Mouse (Mus musculus) heart, adult 2 months (tissue): Measurements from ENCODE around the gene Alpk1. TPM values are rescaled to one million over a fixed set of nuclear protein-coding genes. Genes with fewer than 3 reads are reported as not detected.

Experiments
- DNase-seq, 2 experiments: peaks; one replicate each; pipeline ENCODE4 v3.0.0; 2021
- H3K27ac ChIP-seq: fragments of 200-600 bp; 2 replicates; pipeline ENCODE4 v1.8.1; 2022
- H3K27me3 ChIP-seq: fragments of 200-500 bp; 2 replicates; pipeline ENCODE4 v1.6.1; 2012; ENCODE audit warnings: mild to moderate bottlenecking, low read length, inconsistent platforms, mixed read lengths; ENCODE audit not compliant: control insufficient read depth, insufficient read depth
- H3K36me3 ChIP-seq: fragments of 200-500 bp; 2 replicates; pipeline ENCODE4 v1.6.1; 2012; ENCODE audit warnings: low read length, inconsistent platforms; ENCODE audit not compliant: control insufficient read depth, insufficient read depth
- H3K4me1 ChIP-seq: fragments of 200-500 bp; 2 replicates; pipeline ENCODE4 v1.6.1; 2011; ENCODE audit warnings: low read length; ENCODE audit not compliant: control insufficient read depth, insufficient read depth
- H3K4me3 ChIP-seq: fragments of 200-600 bp; 2 replicates; pipeline ENCODE4 v1.8.1; 2022
- H3K79me2 ChIP-seq: fragments of 200-500 bp; replicated peaks from 2 replicates; pipeline ENCODE4 v1.6.1; 2012; ENCODE audit warnings: mild to moderate bottlenecking, inconsistent platforms, low read length, moderate library complexity, mixed read lengths; ENCODE audit not compliant: control insufficient read depth, insufficient read depth
- H3K9ac ChIP-seq: fragments of 200-500 bp; 2 replicates; pipeline ENCODE4 v1.6.1; 2012; ENCODE audit warnings: low read depth, mild to moderate bottlenecking, control low read depth, inconsistent platforms, low read length, mixed read lengths
- CTCF ChIP-seq: fragments of 200-600 bp; IDR thresholded peaks from 2 replicates; pipeline ENCODE4 v1.8.1; 2022; ENCODE audit warnings: antibody characterized with exemption, mild to moderate bottlenecking, moderate library complexity
- EP300 ChIP-seq: fragments of 200-500 bp; IDR thresholded peaks from 2 replicates; pipeline ENCODE4 v1.6.1; 2011; ENCODE audit warnings: low read depth, low read length, control low read depth; ENCODE audit not compliant: insufficient read depth
- POLR2A ChIP-seq: fragments of 200-500 bp; IDR thresholded peaks from 2 replicates; pipeline ENCODE4 v1.6.1; 2011; ENCODE audit warnings: mild to moderate bottlenecking, low read depth, low read length, control low read depth; ENCODE audit not compliant: insufficient read depth
- WGBS: fragments of 180-500 bp; shearing (Covaris S2); methylation state at CpG from one replicate; pipeline ENCODE4 v1.1.7; 2018; 5-methylcytosine and 5-hydroxymethylcytosine counted together
- intact Hi-C: fragments of 180-260 bp; cut with DNase I; formaldehyde crosslinking; loops from one replicate; pipeline ENCODE4 v1.15.1; 2025
- polyA plus RNA-seq: library from polyadenylated mRNA; depleted of rRNA; stranded (reverse); fragments of >200 nt; gene quantifications from 2 replicates; pipeline ENCODE4 v1.2.3, GENCODE M21; 2012
- total RNA-seq, 2 experiments: library from RNA; stranded (reverse); gene quantifications; 2 replicates each; pipeline ENCODE4 v1.2.3; 2021

Gene Alpk1
- total and polyA plus RNA-seq, 3 experiments, result 1.4 to 3.0 (median 2.4) TPM

DNA sequence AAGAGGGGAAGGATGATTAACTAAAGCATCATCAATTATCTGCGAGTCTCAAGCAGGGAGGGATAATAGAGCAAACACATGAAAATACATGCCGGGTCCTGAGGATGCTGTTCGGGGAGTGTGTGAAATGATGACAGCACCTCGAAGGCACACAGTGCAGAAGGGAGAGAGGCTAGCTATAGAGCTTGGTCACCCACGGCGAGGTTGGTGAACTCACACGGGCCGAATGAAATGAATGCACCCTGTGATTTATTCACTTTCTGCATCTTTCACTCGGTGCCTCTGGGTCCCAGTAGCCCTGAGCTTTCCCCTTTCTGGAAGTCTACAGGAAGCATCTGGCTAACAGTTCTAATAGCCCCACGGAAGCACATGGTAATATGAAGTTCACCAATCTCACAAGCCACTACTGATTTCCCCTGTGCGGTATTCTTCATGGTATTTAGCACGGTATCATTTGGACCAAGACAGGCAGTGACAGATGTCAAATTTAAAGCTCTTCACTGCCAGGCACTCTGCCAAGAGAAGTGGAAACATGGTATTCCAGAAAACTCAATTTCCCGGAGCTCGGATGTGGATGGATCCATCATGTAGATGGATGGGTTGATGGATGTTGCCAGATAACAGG is 50.7 kb downstream of the Alpk1 start:
- Histone ChIP-seq H3K36me3 (no peaks in the 10 kb centered on the region), H3K27me3 (no peaks in the 10 kb centered on the region), H3K4me3 (no peak overlapping the region), H3K9ac (no peak overlapping the region), H3K4me1 (no peaks in the 10 kb centered on the region), H3K79me2 (no peaks in the 10 kb centered on the region), H3K27ac (no peak overlapping the region)
- 84% methylated on average over 14 of the region's 14 CpGs for WGBS
- TF ChIP-seq CTCF (no peak), EP300 (no peak), POLR2A (no peak)
- intact Hi-C loops, result no loop called here
- no peak for DNase-seq

DNA sequence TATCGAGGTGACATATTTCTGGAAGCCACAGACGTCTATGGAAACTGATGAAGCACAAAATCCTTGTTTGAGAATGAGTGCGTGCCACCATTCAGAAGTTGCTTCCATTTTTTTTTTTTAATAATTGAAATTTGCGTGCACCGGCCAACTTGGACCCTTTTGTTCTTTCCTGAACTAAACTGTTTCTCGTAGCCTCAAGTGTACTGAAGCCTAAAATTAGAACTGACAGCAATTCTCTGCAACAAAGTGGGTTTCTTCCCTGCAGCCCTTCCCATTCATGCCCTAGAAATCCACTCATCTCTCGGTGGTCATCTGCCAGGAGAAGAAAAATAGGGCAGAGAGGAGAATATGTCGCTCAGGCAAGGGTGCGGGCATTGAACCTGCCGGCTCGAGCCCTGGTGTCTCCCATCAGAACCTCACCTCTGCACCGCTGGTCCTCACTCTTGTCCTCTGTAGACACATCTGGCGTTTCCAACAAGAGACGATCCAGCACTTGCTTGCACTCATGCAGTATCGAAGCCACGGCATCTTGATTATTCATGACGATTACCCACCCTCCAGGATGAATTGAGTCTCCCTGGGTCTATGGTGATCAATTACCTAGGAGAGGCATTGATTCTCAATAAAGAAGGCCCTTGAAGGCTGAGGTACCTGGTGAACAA is 51.3 kb downstream of the Alpk1 start:
- Histone ChIP-seq H3K79me2 (no peaks in the 10 kb centered on the region), H3K4me3 (no peak overlapping the region), H3K27me3 (no peaks in the 10 kb centered on the region), H3K4me1 (no peaks in the 10 kb centered on the region), H3K9ac (no peak overlapping the region), H3K36me3 (no peaks in the 10 kb centered on the region), H3K27ac (no peak overlapping the region)
- intact Hi-C loops, result no loop called here
- WGBS, result 94% methylated on average over 17 of the region's 17 CpGs
- DNase-seq, result no peak
- TF ChIP-seq POLR2A, result no peak
- TF ChIP-seq CTCF, result no peak
- TF ChIP-seq EP300, result no peak

- TF ChIP-seq EP300 (no peak), POLR2A (no peak), CTCF (no peak)
- no peaks in the 10 kb centered on the region for H3K27me3 ChIP-seq
- H3K27ac ChIP-seq, result no peak overlapping the region
- no peaks in the 10 kb centered on the region for H3K4me1 ChIP-seq
- no peak overlapping the region for H3K9ac ChIP-seq
- intact Hi-C loops, result no loop called here
- no peak for DNase-seq
- 78% methylated on average over 9 of the region's 9 CpGs for WGBS
- no peaks in the 10 kb centered on the region for H3K36me3 ChIP-seq
- H3K79me2 ChIP-seq, result no peaks in the 10 kb centered on the region
- H3K4me3 ChIP-seq, result no peak overlapping the region
Observed at GRCm38 (mm10) chr3:127728046-127728445, 52.3 kb downstream of the Alpk1 start.

- intact Hi-C loops, result no loop called here
- H3K4me1 ChIP-seq, result no peaks in the 10 kb centered on the region
- H3K4me3 ChIP-seq, result no peak overlapping the region
- H3K9ac ChIP-seq, result no peak overlapping the region
- no peak overlapping the region for H3K27ac ChIP-seq
- no peaks in the 10 kb centered on the region for H3K27me3 ChIP-seq
- H3K36me3 ChIP-seq, result no peaks in the 10 kb centered on the region
- TF ChIP-seq EP300, result no peak
- TF ChIP-seq CTCF, result no peak
- no peak for TF ChIP-seq POLR2A
- 74% methylated on average over 4 of the region's 4 CpGs for WGBS
- H3K79me2 ChIP-seq, result no peaks in the 10 kb centered on the region
- no peak for DNase-seq
Observed at GRCm38 (mm10) chr3:127720948-127721347, 59.4 kb downstream of the Alpk1 start.

DNA sequence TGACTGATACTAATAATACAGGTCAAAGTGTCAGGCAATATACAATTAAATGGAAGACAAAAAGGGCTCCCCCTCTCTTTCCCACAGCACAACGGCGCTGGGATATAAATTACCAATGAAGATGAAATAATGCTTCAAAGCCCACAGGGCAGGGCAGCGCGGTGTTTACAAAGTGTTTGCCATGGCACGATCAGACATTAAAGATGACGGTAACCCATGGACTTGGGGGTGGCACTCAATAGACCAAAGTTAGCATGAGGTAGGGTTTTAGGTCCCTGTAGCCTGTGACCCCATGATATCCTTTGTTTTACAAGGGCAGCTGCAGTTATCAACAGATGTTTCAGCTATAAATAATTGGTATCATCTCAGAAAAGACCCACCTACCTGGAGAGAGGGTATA is 60.3 kb downstream of the Alpk1 start:
- Histone ChIP-seq H3K36me3 (no peaks in the 10 kb centered on the region), H3K9ac (no peak overlapping the region), H3K79me2 (no peaks in the 10 kb centered on the region), H3K4me3 (no peak overlapping the region), H3K4me1 (no peaks in the 10 kb centered on the region), H3K27me3 (no peaks in the 10 kb centered on the region), H3K27ac (no peak overlapping the region)
- 92% methylated on average over 6 of the region's 6 CpGs for WGBS
- DNase-seq, result no peak
- intact Hi-C loops, result no loop called here
- TF ChIP-seq POLR2A (no peak), CTCF (no peak), EP300 (no peak)

- H3K9ac ChIP-seq, result no peak overlapping the region
- no peak for DNase-seq
- no peak overlapping the region for H3K4me3 ChIP-seq
- H3K4me1 ChIP-seq, result no peaks in the 10 kb centered on the region
- TF ChIP-seq POLR2A (no peak), CTCF (no peak), EP300 (no peak)
- H3K36me3 ChIP-seq, result no peaks in the 10 kb centered on the region
- no peaks in the 10 kb centered on the region for H3K27me3 ChIP-seq
- no peaks in the 10 kb centered on the region for H3K79me2 ChIP-seq
- H3K27ac ChIP-seq, result no peak overlapping the region
- intact Hi-C loops, result no loop called here
- WGBS, result 87% methylated on average over 5 of the region's 5 CpGs
Observed at GRCm38 (mm10) chr3:127719601-127720000, 60.7 kb downstream of the Alpk1 start.
